Mouse (Mus musculus): ENCODE results near the gene Dio1.

Gene Dio1

GRCm38 (mm10) chr4:107299779-107300340 lies 7.1 kb downstream of the Dio1 start:
- no peak for DNase-seq

GRCm38 (mm10) chr4:107298071-107298606 lies 8.8 kb downstream of the Dio1 start:
- DNase-seq, result no peak

GRCm38 (mm10) chr4:107292273-107292662 lies 14.7 kb downstream of the Dio1 start:
- DNase-seq, result no peak

DNA sequence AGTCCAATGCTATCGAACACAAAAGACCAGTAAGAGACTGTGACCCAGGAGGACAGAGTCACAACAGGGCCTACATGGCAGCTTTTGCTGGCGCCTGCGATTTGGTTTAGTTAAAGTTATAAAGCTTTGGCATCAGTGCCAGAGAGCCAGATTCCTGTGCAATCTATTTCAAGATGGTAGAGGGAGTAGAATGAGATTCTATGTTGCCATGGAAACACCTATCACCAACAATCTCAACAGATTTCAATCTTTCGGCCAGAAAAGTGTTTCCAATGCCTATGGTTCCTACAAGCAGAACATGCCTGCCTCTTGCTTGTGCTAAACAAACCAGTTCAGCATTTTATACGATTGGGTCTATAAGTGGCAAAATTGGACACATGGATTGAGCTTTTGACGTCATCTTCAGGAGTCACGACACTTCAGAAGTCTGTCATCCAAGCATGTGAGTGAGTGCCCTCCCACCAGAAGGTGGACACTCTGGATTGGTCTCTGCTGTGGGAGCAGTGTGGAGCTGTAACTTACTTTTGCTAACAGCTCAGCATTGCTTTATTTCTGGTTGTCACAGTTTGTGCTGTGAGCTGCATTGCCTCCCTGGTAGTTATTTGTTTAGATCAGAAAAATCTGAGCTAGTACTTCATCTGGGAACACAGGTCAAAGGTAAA lies 15.2 kb downstream of the Dio1 start:
- no peak for DNase-seq

- DNase-seq, result no peak
Measured at GRCm38 (mm10) chr4:107287517-107287916, 19.5 kb downstream of the Dio1 start.

GRCm38 (mm10) chr4:107286386-107286785 lies 20.6 kb downstream of the Dio1 start:
- DNase-seq, result no peak

DNA sequence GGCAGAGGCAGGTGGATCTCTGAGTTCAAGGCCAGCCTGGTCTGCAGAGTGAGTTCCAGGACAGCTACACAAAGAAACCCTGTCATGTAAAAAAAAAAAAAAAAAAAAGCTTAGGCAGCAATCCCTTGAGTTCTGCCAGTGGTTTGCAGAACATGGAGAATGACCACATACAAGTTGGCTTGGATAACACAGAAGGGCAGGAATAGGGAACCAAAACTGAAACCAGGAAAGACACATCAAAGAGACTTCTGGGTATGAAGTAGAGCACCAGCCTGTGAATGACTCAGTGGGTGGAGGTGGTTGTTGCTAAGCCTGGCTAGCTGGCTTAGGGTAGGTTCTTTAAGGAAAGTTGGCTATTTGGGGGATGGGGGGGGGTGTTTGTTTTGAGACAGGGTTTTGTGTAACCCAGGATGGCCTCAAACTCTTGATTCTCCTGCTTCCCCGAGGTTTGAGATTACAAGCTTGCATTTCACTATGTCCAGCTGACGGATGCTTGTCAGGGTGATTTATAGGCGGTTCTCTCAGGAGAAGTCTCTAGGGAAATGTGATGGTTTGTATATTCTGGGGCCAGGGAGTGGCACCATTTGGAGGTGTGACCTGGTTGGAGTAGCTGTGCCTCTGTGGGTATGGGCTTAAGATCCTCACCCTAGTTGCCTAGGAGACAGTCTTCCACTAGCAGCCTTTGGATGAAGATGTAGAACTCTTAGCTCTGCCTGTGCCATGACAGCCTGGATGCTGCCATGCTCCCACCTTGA lies 21.3 kb downstream of the Dio1 start:
- no peak for DNase-seq

DNA sequence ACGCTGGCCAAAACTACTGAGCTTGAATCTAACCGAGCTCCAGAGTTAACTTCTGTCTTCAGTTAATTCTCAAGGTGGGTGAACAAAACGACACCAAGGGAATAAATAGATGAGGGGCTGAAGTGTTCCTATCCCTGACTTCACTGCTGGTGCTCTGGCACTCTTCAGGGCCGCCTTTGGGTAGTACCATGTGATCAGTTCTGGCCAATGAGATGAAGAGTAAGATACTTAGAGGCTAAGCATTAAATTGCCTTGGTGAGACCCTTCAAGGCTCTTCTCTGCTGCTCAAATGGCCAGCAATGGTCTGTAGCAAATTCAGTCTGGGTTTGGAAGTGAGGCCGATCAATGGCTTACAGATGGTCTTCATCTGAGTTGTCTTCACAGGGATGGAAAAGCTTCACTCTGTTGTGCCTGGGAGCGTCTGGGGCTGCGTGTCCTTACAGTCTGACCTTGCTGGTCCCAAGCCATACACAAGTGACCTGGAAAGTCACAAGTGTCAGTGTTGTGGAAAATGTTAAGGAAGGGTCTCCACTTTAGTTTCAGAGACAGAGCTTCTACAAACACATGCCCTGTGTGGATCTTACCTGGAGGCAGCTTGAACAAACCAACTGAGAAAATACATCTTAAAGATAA lies 26.0 kb downstream of the Dio1 start:
- no peak for DNase-seq

DNA sequence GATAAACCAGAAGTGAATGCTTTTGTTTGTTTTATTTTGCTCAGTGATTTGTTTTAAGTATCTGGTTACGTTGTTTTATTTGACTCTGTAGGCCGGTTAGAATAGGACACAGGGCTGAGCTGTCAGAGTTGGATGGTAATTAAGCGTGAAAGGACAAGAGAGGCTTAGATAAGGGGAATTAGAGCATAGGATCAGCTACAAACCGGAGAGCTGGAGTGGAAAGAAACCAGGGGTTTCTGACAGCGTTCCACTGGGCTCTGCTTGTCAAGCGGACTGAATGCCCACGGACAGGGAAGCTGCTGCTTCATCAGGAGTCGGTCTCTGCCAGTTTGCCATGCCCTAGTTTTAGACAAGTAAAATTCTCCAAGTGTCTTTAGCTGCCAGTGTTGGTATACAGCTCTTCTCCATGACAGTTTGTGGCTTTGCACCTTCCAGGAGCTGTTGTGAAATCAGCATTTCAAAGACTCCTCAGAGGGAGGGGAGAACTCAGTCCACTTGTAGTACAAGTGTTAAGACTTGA lies 28.7 kb downstream of the Dio1 start:
- peak; percentile 98 for DNase-seq

- no peak for DNase-seq
Measured at GRCm38 (mm10) chr4:107274511-107274910, 32.5 kb downstream of the Dio1 start.

GRCm38 (mm10) chr4:107273683-107274082 lies 33.3 kb downstream of the Dio1 start:
- no peak for DNase-seq

- DNase-seq, result no peak
Measured at GRCm38 (mm10) chr4:107260001-107260400, 47.0 kb downstream of the Dio1 start.

DNA sequence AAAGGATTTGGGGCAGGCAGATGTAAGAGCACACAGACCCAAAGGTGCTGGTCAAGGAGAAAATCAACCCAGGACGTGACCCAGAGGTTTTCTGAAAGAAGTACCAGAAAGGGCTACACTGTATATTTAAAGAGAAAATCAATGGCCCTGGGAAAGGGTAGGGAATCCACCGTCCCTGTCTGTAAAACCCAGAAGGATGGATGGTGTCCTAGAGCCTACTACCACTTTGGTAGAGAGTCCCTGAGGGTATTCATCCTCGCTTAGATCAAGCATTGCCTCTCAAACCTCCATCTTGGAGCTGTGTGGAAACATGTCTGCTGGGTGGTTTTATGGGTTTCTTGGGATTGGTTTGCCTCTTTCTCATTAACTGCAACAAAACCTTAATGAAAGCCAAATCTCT lies 52.6 kb downstream of the Dio1 start:
- DNase-seq, result peak; percentile 39

GRCm38 (mm10) chr4:107253125-107254091 lies 53.6 kb downstream of the Dio1 start, which contains the start of the genes Lrrc42 and Hspb11:
TSS of gene Lrrc42 (minus strand) at chr4:107253532.
TSS of gene Hspb11 (plus strand) at chr4:107253593.
- DNase-seq, result peak; percentile 98

GRCm38 (mm10) chr4:107252522-107252921 lies 54.4 kb downstream of the Dio1 start:
- no peak for DNase-seq

DNA sequence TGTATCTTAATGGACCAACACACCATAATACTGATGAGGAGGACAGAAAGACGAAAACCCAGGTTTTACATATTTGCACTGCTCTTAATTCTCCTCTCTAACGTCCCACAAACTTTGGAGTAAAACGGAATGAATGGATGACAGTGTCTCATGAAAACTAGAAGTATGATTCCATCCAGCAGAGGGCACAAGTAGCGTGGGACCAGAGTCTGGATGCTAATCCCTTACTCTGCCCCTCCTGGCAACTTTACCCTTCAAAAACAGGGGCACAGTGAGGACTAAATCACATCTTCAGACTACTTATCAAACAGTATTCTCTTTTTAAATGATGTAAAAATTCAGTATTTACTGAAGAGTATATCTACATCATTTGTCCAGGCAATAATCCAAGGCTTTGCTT lies 56.5 kb downstream of the Dio1 start:
- peak; percentile 82 for DNase-seq

DNA sequence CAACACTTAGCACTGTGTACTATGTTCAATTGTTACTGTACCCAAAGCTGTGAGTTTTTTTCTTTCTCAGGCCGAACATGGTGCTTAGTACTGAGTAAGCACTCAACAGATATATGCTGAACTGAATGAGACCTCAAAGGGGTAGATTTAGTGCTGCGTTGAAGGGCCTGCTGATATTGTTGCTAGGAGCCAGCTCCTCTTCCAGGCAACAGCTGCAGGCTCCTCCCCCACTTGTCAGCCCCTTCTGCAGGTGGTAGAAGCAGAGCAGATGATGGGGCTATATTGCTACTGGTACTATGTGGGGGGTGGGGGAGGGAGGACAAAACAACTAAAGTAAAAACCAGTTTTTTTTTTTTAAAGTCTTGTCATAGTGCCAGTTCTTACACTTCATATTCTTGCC lies 57.5 kb downstream of the Dio1 start:
- DNase-seq, result no peak

- DNase-seq, result no peak
Measured at GRCm38 (mm10) chr4:107248061-107248460, 58.9 kb downstream of the Dio1 start.

DNA sequence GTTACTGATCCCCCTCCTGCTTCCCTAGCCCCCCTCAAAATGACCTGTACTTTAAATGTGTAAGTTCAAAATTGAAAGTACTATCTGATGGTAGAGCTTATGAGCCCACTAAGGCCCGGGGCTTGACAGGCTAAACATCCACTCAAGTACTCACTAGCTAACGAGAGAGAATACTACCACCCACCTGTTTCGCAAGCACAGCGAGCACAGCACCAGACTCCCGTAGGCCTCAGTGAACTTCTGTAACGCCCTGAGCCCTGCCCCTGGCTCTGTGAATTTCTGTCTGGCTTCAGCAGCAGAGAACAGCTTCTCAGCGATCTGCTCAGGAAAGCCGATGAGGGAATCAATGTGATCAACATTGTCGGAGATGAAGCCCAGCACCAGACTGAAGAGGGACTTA lies 59.9 kb downstream of the Dio1 start:
- no peak for DNase-seq

DNA sequence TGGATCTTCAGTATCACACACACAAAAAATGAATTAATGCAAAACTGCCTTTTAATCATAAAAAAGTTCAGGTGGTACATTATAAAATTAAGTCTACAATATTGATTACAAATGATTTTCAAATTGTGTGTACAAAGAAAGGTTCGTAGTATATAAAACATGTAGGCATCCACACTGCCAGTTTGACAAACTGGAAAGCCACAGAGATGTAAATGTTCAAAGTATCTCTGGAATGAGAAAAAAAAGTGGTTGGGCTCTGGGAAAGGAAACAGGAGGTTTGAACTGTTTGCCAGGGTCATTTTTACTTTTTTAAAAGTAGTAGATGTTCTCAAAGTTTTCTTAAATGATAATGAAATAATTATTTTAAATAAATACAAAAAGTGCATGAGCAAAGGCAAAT lies 60.9 kb downstream of the Dio1 start:
- no peak for DNase-seq

DNA sequence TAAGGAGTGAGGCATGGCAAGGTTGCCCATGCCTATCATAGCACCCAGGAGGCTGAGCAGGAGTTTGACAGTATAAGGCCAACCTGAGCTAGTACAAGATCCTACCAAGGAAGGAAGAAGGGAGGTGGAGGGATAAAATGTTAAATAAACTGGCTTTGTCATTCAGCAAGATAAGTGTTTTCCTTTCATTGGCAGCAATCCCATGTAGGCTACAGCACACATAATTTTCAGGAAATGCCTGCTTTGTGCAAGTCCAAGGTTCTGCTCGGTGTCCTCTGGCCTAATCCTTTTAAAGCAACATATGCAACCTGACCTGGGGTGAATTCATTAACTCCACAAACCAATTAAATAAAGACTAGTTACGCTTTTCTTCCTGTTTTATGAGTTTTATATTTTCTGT lies 61.6 kb downstream of the Dio1 start:
- no peak for DNase-seq
